Mouse (Mus musculus): ENCODE data around the gene F11.

F11 gene

GRCm38 (mm10) chr8:45261920-45262319, at the start of gene F11:
F11 (minus strand) TSS chr8:45262031.
- no peak for DNase-seq

GRCm38 (mm10) chr8:45310967-45311366, 49.1 kb upstream of the F11 start:
- no peak for DNase-seq

- DNase-seq = no peak
These were observed 46.5 kb upstream of the F11 start, which contains the start of gene Gm45753 for GRCm38 (mm10) chr8:45308366-45308765. Gm45753 (minus strand) TSS chr8:45308466.

GRCm38 (mm10) chr8:45305479-45305878, 43.6 kb upstream of the F11 start:
- DNase-seq = no peak

- DNase-seq = no peak
These were observed 42.5 kb upstream of the F11 start for GRCm38 (mm10) chr8:45304354-45304753.

GRCm38 (mm10) chr8:45302390-45302789, 40.6 kb upstream of the F11 start:
- no peak for DNase-seq

GRCm38 (mm10) chr8:45295276-45295675, 33.4 kb upstream of the F11 start:
- DNase-seq = no peak

- no peak for DNase-seq
These were observed 32.9 kb upstream of the F11 start, which contains the start of gene Klkb1 for GRCm38 (mm10) chr8:45294687-45295086. Klkb1 (minus strand) TSS chr8:45294859.

- DNase-seq = no peak
These were observed 30.0 kb upstream of the F11 start for GRCm38 (mm10) chr8:45291790-45292189.

- peak; percentile 11 for DNase-seq
These were observed 19.8 kb upstream of the F11 start for GRCm38 (mm10) chr8:45281630-45282029.

GRCm38 (mm10) chr8:45277453-45277852, 15.6 kb upstream of the F11 start:
- no peak for DNase-seq

GRCm38 (mm10) chr8:45274317-45274716, 12.5 kb upstream of the F11 start:
- DNase-seq = no peak

GRCm38 (mm10) chr8:45269056-45269455, 7.2 kb upstream of the F11 start:
- DNase-seq = peak; percentile 10

- DNase-seq = no peak
These were observed 6.7 kb upstream of the F11 start for GRCm38 (mm10) chr8:45268485-45268884.

- peak; percentile 17 for DNase-seq
These were observed 6.0 kb upstream of the F11 start for GRCm38 (mm10) chr8:45267611-45268391.

GRCm38 (mm10) chr8:45266993-45267392, 5.2 kb upstream of the F11 start:
- DNase-seq = peak; percentile 13

- no peak for DNase-seq
These were observed 3.1 kb upstream of the F11 start for GRCm38 (mm10) chr8:45264918-45265317.

- no peak for DNase-seq
These were observed 1.0 kb upstream of the F11 start for GRCm38 (mm10) chr8:45262851-45263250.

- DNase-seq = no peak
These were observed 3.4 kb downstream of the F11 start for GRCm38 (mm10) chr8:45258421-45258820.

- no peak for DNase-seq
These were observed 6.8 kb downstream of the F11 start for GRCm38 (mm10) chr8:45255040-45255439.

GRCm38 (mm10) chr8:45254194-45254842, 7.5 kb downstream of the F11 start:
- no peak for DNase-seq

- DNase-seq = no peak
These were observed 8.2 kb downstream of the F11 start for GRCm38 (mm10) chr8:45253586-45253985.

- DNase-seq = no peak
These were observed 8.7 kb downstream of the F11 start for GRCm38 (mm10) chr8:45253111-45253510.

GRCm38 (mm10) chr8:45246307-45246706, 15.5 kb downstream of the F11 start:
- DNase-seq = no peak

Measured in lung, postnatal 14 days (tissue).